8 mouse cellular contexts compared by ENCODE assay signal in the genomic region with DNA sequence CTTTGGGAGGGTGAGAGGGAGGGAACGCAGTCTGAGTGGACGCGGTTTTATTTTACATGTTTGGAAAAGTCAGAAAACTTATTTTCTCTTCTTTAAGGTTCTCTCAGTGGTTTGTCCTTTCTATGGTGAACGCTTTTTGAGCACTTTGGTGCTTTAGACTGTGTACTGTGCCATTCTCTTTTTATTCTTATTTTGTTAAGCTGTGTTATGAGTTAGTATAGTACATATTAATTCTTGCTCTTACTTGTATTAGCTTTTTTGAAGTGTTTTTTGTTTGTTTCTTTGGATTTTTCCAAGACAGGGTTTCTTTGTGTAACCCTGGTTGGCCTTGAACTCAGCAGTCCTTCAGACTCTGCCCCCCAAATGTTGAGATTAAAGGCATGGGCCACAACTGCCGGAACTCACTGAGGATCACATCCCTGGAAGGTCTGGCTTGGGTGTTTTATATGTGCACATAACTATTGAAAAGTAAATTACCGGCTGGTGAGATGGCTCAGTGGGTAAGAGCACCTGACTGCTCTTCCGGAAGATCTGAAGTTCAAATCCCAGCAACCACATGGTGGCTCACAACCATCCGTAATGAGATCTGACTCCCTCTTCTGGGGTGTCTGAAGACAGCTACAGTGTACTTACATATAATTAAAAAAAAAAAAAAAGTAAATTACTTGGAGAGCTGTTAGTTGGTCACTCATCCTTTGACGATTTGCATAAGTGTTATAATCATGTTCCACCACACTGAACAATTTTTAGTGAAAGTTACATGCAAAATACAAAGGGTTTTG. TPM values are rescaled to one million over a fixed set of nuclear protein-coding genes. Genes with fewer than 3 reads are reported as not detected.
DNase-seq lines count a peak whose midpoint lies in the region; ATAC-seq and TF ChIP-seq lines count a peak whose summit lies in the region.

No protein-coding gene starts in this region.

- H3K9me3 ChIP-seq in forebrain, embryonic 11.5 days (ENCODE audit: control insufficient read depth, low read length) = no peaks in the 10 kb centered on the region
- H3K9me3 ChIP-seq in hindbrain, embryonic 15.5 days = no peaks in the 10 kb centered on the region
- no peaks in the 10 kb centered on the region for H3K9me3 ChIP-seq in limb, embryonic 13.5 days
- H3K9me3 ChIP-seq in midbrain, postnatal 0 days (ENCODE audit: low read length) = no peaks in the 10 kb centered on the region

- POLR2A ChIA-PET in Patski (lab: Charles Lee) = interaction anchor here (0.6 kb wide), 1 partner anchor 32 kb away, joined by 3 read pairs; no protein-coding TSS in a partner anchor

- in situ Hi-C loops in Patski (cut with MboI; ENCODE audit: low pct_unique_long_range_greater_than_20kb) = no loop called here

- H3K36me3 ChIP-seq in forebrain, embryonic 11.5 days (ENCODE audit: control insufficient read depth, insufficient read depth, low read length) = no peaks in the 10 kb centered on the region
- no peaks in the 10 kb centered on the region for H3K36me3 ChIP-seq in hindbrain, embryonic 15.5 days
- H3K36me3 ChIP-seq in limb, embryonic 13.5 days = no peaks in the 10 kb centered on the region
- H3K36me3 ChIP-seq in midbrain, postnatal 0 days (ENCODE audit: insufficient read depth, low read length) = no peaks in the 10 kb centered on the region

- H3K4me1 ChIP-seq in forebrain, embryonic 11.5 days (replicated peaks; ENCODE audit: control insufficient read depth, insufficient read depth, low read length) = no peaks in the 10 kb centered on the region
- peaks cover 10% of the 10 kb centered on the region for H3K4me1 ChIP-seq in hindbrain, embryonic 15.5 days (replicated peaks)
- H3K4me1 ChIP-seq in limb, embryonic 13.5 days = peaks cover 7% of the 10 kb centered on the region
- H3K4me1 ChIP-seq in midbrain, postnatal 0 days (ENCODE audit: insufficient read depth, low read length) = no peaks in the 10 kb centered on the region

- peak overlapping the region; percentile 2; the same call in 1 of the 2 replicates for H3K27ac ChIP-seq in forebrain, embryonic 11.5 days (ENCODE audit: low read depth, low read length)
- peak overlapping the region; percentile 65 for H3K27ac ChIP-seq in hindbrain, embryonic 15.5 days (replicated peaks)
- H3K27ac ChIP-seq in limb, embryonic 13.5 days = peak overlapping the region; percentile 73
- H3K27ac ChIP-seq in midbrain, postnatal 0 days (ENCODE audit: low read depth, low read length) = no peak overlapping the region

- ATAC-seq in Patski = peak; percentile 37
- peak; percentile 71 for ATAC-seq in forebrain, embryonic 11.5 days (replicated peaks; ENCODE audit: low FRiP score)
- no peak for ATAC-seq in hindbrain, embryonic 15.5 days (ENCODE audit: low FRiP score, low read depth)
- no peak; the same call in none of the 2 replicates for ATAC-seq in limb, embryonic 13.5 days (ENCODE audit: low FRiP score, low read depth)
- ATAC-seq in midbrain, postnatal 0 days (ENCODE audit: low FRiP score) = peak; percentile 77; the same call in 1 of the 2 replicates

- CTCF ChIA-PET in Patski (lab: Charles Lee) = no interaction called here

- no peak overlapping the region for H3K4me2 ChIP-seq in forebrain, embryonic 11.5 days (ENCODE audit: low read depth, low read length, severe bottlenecking)
- peak overlapping the region; percentile 4; the same call in 1 of the 2 replicates for H3K4me2 ChIP-seq in hindbrain, embryonic 15.5 days
- no peak overlapping the region for H3K4me2 ChIP-seq in limb, embryonic 13.5 days (replicated peaks)
- no peak overlapping the region for H3K4me2 ChIP-seq in midbrain, postnatal 0 days (ENCODE audit: low read depth, low read length, poor library complexity, severe bottlenecking)

- H3K9ac ChIP-seq in forebrain, embryonic 11.5 days (ENCODE audit: low read length) = no peak overlapping the region
- H3K9ac ChIP-seq in hindbrain, embryonic 15.5 days = no peak overlapping the region
- no peak overlapping the region for H3K9ac ChIP-seq in limb, embryonic 13.5 days
- H3K9ac ChIP-seq in midbrain, postnatal 0 days (replicated peaks; ENCODE audit: low read length, poor library complexity, severe bottlenecking) = no peak overlapping the region

- peak; percentile 72 for DNase-seq in kidney, adult 11 months
- no peak for DNase-seq in kidney, adult 18-20 months
- DNase-seq in Patski (ENCODE audit: low read depth, low spot score) = no peak
- DNase-seq in forebrain, embryonic 11.5 days (ENCODE audit: low spot score) = peak; percentile 66
- peak; percentile 70 for DNase-seq in midbrain, postnatal 0 days (ENCODE audit: low spot score)
- DNase-seq in yolk sac, embryonic 10.5 days (ENCODE audit: low spot score) = peak; percentile 86

- no peak for TF ChIP-seq CTCF in Patski (IDR thresholded peaks at IDR 0.05)
- TF ChIP-seq CTCF in midbrain, postnatal 0 days (IDR thresholded peaks at IDR 0.05) = no peak

- no peaks in the 10 kb centered on the region for H3K27me3 ChIP-seq in Patski
- no peaks in the 10 kb centered on the region for H3K27me3 ChIP-seq in forebrain, embryonic 11.5 days (ENCODE audit: control insufficient read depth, insufficient read depth, low read length)
- H3K27me3 ChIP-seq in hindbrain, embryonic 15.5 days = no peaks in the 10 kb centered on the region
- no peaks in the 10 kb centered on the region for H3K27me3 ChIP-seq in limb, embryonic 13.5 days
- no peaks in the 10 kb centered on the region for H3K27me3 ChIP-seq in midbrain, postnatal 0 days (ENCODE audit: insufficient read depth, low read length)

- 5% methylated on average over 9 of the region's 9 CpGs for WGBS in forebrain, embryonic 11.5 days
- 6% methylated on average over 9 of the region's 9 CpGs for WGBS in hindbrain, embryonic 15.5 days
- WGBS in limb, embryonic 13.5 days = 5% methylated on average over 9 of the region's 9 CpGs
- 8% methylated on average over 9 of the region's 9 CpGs for WGBS in midbrain, postnatal 0 days

- H3K4me3 ChIP-seq in forebrain, embryonic 11.5 days (ENCODE audit: low read depth, low read length) = no peak overlapping the region
- no peak overlapping the region for H3K4me3 ChIP-seq in hindbrain, embryonic 15.5 days
- H3K4me3 ChIP-seq in limb, embryonic 13.5 days = no peak overlapping the region
- H3K4me3 ChIP-seq in midbrain, postnatal 0 days (ENCODE audit: low read depth, low read length) = no peak overlapping the region

RNA-seq across cellular contexts. Expression of a gene that starts 57.8 kb away (rescaled TPM):
- 0.24 TPM for polyA plus RNA-seq in Patski (2021)
- polyA plus RNA-seq in forebrain, embryonic 11.5 days (2014; fragmentation: Nextera tagmentation; extraction: Ambion mirVana) = 0.33 and 0.61 TPM in 2 replicates
- polyA plus RNA-seq in hindbrain, embryonic 15.5 days (2015; fragmentation: Nextera tagmentation; extraction: Ambion mirVana) = 1.7 and 1.9 TPM in 2 replicates
- polyA plus RNA-seq in limb, embryonic 13.5 days (2015; fragmentation: Nextera tagmentation; extraction: Ambion mirVana) = 0.93 and 1.3 TPM in 2 replicates
- 0.66 and 4.0 TPM in 2 replicates for total RNA-seq in midbrain, postnatal 0 days (2014; rRNA removed)
- 0.31 and 0.35 TPM in 2 replicates for polyA plus RNA-seq in midbrain, postnatal 0 days (2015; fragmentation: Nextera tagmentation; extraction: Ambion mirVana)

RNA-seq across cellular contexts. Expression of a gene that starts 57.9 kb away (rescaled TPM):
- 7.6 TPM for polyA plus RNA-seq in Patski (2021)
- 12.8 and 14.6 TPM in 2 replicates for polyA plus RNA-seq in forebrain, embryonic 11.5 days (2014; fragmentation: Nextera tagmentation; extraction: Ambion mirVana)
- 4.7 and 4.9 TPM in 2 replicates for polyA plus RNA-seq in hindbrain, embryonic 15.5 days (2015; fragmentation: Nextera tagmentation; extraction: Ambion mirVana)
- polyA plus RNA-seq in limb, embryonic 13.5 days (2015; fragmentation: Nextera tagmentation; extraction: Ambion mirVana) = 10.0 and 10.2 TPM in 2 replicates
- total RNA-seq in midbrain, postnatal 0 days (2014; rRNA removed) = 2.0 and 2.4 TPM in 2 replicates
- 1.8 and 2.1 TPM in 2 replicates for polyA plus RNA-seq in midbrain, postnatal 0 days (2015; fragmentation: Nextera tagmentation; extraction: Ambion mirVana)

Comparison
In these comparisons a context has a peak if more than half of its experiments do, and no peak if none do; other contexts are left out.
1. DNase-seq: peak in kidney, adult 11 months (single experiment), forebrain, embryonic 11.5 days (single experiment), midbrain, postnatal 0 days (single experiment) and yolk sac, embryonic 10.5 days (single experiment); none in kidney, adult 18-20 months (single experiment) and Patski (single experiment).
2. ATAC-seq: peak in Patski (single experiment), forebrain, embryonic 11.5 days (single experiment) and midbrain, postnatal 0 days (single experiment); none in hindbrain, embryonic 15.5 days (single experiment) and limb, embryonic 13.5 days (single experiment).